Mouse (Mus musculus) WW6 (cell line): ENCODE measurements around the gene Arg2.
"Not testable (repeated sequence)": the region's sequence is repeated elsewhere in the genome, so short reads cannot be mapped to it uniquely, and the experiment has no call there.

Experiments used
- DNase-seq: peaks from one replicate; pipeline ENCODE4 v3.0.0-alpha.2; 2013; ENCODE audit warnings: low read depth, low spot score

The Arg2 gene

GRCm38 (mm10) chr12:79170421-79170820 lies 39.8 kb downstream of the Arg2 start:
- DNase-seq = no peak

DNA sequence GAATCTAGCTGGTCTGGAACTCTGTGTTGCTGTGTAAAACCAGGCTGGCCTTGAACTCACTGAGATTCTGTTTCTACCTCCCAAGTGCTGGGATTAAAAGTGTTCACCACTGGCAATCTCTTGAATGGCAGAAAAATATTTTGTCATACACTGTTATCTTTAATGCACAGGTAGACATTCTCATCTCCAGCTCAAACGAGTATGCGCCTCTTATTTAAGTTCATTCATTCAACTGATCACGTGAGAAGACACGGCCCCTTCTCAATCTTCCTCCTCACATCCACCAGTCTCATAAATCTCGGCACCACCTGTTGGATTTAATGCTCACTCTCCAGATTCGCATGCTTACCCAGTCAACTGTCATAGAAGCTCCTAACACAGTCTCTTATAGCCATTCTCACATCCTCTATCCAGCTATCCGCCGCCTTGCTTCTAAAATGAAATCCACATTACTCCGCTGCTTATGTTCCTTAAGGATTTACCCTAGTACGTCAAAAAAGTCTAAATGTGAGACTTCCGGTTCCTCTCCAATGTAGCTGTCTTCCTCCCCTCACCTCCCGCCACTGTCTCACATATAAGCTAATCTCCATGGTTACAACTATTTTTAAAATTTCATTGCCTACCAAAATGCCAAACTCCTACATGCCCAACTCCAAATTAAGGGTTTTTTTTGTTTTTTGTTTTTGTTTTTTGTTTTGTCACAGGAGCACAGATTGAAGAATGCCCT lies 40.9 kb downstream of the Arg2 start:
- DNase-seq = no peak

- DNase-seq = peak; percentile 69
These were observed 41.7 kb downstream of the Arg2 start, which contains the start of gene Vti1b for GRCm38 (mm10) chr12:79172019-79172941. TSS of gene Vti1b (minus strand) at chr12:79172667.

- DNase-seq = no peak
These were observed 43.1 kb downstream of the Arg2 start for GRCm38 (mm10) chr12:79173721-79174120.

- DNase-seq = no peak
These were observed 45.4 kb downstream of the Arg2 start for GRCm38 (mm10) chr12:79175998-79176397.

DNA sequence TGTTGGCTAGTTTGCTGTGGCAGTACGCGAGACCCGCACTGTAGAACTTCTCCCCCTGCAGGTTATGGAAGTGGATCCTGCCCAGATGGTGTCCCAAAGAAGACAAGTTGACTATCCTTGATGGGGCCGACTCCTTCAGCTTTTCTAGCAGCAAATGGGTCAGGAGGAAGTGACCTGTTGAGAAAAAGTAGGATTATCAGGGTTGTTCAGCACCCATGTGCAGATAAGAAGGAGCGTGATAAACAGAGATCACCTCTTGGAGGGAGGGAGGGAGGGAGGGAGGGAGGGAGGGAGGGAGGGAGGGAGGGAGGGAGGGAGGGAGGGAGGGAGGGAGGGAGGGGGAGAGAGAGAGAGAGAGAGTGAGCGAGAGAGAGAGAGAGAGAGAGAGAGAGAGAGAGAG lies 54.6 kb downstream of the Arg2 start:
- DNase-seq = not testable (repeated sequence)

DNA sequence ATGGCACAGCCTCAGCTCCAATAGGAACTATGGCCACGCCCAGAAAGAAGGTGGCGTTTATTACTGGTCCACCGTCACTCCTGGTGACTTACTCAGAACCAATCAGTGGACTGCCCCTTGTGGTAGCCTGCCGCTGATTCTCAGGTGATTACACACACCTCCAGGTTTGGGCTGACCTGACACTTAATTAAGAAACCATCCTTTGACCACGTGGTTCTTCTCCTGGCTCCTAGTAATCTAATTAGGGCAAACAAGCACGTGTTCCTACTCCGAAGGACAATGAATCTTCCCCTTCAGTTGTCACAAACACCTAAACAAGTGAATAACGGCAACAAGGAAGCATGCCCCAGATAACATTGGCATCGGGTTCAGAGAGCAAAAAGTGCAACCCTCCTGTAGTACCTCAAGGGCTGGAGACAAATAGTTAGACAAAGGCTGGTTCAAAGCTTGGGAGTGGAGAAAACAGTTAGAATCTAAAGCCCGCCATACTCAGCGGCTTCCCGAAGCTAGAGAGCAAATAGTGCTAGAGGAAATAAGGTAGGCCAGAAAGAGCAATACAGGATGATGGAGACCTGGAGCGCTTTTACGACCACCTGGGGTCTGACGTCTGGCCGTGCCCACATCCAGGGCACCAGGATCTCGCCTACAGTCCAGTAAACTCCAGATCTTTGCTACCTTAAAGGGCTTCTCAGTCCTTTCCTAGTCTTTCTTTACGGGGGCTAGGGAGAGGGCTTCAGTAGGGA lies 60.5 kb downstream of the Arg2 start:
- no peak for DNase-seq

- peak; percentile 56 for DNase-seq
These were observed 61.1 kb downstream of the Arg2 start for GRCm38 (mm10) chr12:79191701-79192100.

DNA sequence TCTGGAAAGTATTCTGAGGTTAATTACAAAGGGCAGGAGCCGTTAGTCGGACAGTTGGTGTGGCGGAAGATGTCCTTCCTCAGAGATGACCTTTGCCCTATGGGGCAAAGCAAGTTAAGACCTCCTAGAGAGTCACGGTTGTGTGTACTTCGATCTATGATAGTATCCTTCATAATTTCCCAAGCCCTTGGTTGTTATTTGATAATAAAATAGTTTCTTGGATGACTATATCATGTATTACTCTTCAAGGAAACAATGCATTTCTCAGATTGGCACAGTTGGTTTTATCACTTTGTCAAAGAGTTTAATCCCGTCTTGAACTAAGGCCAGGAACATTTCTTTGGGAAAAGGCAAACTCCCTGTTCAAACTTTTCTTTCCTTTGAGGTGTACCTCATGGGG lies 61.6 kb downstream of the Arg2 start, which contains the start of gene Rdh11:
Rdh11 (minus strand) TSS at position 101 of the 400 bp plus-strand sequence.
- DNase-seq = no peak

DNA sequence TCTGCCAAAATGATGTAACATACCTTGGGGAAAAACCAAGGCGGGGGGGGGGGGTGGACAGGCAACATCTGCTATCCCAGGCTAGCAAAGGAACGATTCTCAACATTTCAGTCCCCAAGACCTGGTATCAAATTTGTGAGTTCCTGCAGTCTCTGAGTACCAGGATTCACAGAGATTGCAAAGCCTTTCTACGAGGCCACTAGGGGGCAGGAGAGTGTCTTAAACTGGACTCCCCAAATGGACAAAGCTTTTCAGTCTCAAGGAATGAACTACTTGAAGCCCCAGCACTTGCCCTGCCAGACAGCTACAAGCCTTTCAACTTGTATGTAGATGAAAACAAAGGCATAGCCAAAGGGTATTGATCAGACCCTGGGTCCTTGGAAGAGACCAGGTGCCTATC lies 62.9 kb downstream of the Arg2 start:
- DNase-seq = no peak

- DNase-seq = no peak
These were observed 66.5 kb downstream of the Arg2 start for GRCm38 (mm10) chr12:79197105-79197504.

DNA sequence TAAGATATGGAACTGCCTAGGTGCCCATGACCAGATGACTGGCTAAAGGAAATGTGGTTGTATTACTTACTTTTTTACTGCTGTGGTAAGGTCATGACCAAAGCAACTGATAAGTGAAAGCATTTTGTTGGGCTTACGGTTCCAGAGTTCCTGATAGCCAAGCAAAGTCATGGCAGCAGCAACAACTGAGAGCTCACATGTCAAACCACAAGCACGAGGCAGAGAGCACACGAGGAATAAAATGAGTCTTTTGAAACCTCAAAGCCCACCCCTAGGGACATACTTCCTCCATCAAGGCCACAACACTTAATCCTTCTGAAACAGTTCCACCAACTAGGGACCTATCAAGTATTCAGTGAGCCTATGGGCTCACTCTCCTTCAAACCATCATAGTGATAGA lies 71.3 kb downstream of the Arg2 start:
- DNase-seq = no peak
